Mouse (Mus musculus): ENCODE measurements around the gene Acsl1. TPM values are rescaled to one million over a fixed set of nuclear protein-coding genes. Genes with fewer than 3 reads are reported as not detected.

Acsl1 gene
- polyA plus RNA-seq, 1 experiment from 2014 or later = 10.3 TPM

- H3K27me3 ChIP-seq = no peaks in the 10 kb centered on the region
- ATAC-seq (ENCODE audit: low FRiP score, low read depth) = no peak
- no peak overlapping the region for H3K9ac ChIP-seq
- 87% methylated on average over 6 of the region's 6 CpGs for WGBS
- no peaks in the 10 kb centered on the region for H3K9me3 ChIP-seq
- H3K4me1 ChIP-seq = peaks cover 8% of the 10 kb centered on the region
- H3K27ac ChIP-seq = no peak overlapping the region
- H3K36me3 ChIP-seq = no peaks in the 10 kb centered on the region
- no peak overlapping the region for H3K4me2 ChIP-seq (replicated peaks)
- H3K4me3 ChIP-seq = no peak overlapping the region
Measured at GRCm38 (mm10) chr8:46496852-46497251, 26.0 kb downstream of the Acsl1 start.

- H3K9ac ChIP-seq = no peak overlapping the region
- no peaks in the 10 kb centered on the region for H3K27me3 ChIP-seq
- H3K9me3 ChIP-seq = no peaks in the 10 kb centered on the region
- H3K27ac ChIP-seq = no peak overlapping the region
- H3K4me2 ChIP-seq (replicated peaks) = no peak overlapping the region
- H3K36me3 ChIP-seq = no peaks in the 10 kb centered on the region
- 69% methylated on average over 15 of the region's 15 CpGs for WGBS
- H3K4me3 ChIP-seq = no peak overlapping the region
- ATAC-seq (ENCODE audit: low FRiP score, low read depth) = no peak
- peaks cover 8% of the 10 kb centered on the region for H3K4me1 ChIP-seq
Measured at GRCm38 (mm10) chr8:46497314-46498011, 26.6 kb downstream of the Acsl1 start.

GRCm38 (mm10) chr8:46499376-46500061 lies 28.7 kb downstream of the Acsl1 start:
- Histone ChIP-seq H3K4me2 (replicated peaks) (peak overlapping the region; percentile 32; the same call in 1 of the 2 replicates), H3K9me3 (no peaks in the 10 kb centered on the region), H3K27ac (no peak overlapping the region), H3K4me1 (peaks cover 8% of the 10 kb centered on the region), H3K4me3 (no peak overlapping the region), H3K27me3 (no peaks in the 10 kb centered on the region), H3K9ac (no peak overlapping the region), H3K36me3 (no peaks in the 10 kb centered on the region)
- 42% methylated on average over 19 of the region's 19 CpGs for WGBS
- ATAC-seq (ENCODE audit: low FRiP score, low read depth) = no peak

DNA sequence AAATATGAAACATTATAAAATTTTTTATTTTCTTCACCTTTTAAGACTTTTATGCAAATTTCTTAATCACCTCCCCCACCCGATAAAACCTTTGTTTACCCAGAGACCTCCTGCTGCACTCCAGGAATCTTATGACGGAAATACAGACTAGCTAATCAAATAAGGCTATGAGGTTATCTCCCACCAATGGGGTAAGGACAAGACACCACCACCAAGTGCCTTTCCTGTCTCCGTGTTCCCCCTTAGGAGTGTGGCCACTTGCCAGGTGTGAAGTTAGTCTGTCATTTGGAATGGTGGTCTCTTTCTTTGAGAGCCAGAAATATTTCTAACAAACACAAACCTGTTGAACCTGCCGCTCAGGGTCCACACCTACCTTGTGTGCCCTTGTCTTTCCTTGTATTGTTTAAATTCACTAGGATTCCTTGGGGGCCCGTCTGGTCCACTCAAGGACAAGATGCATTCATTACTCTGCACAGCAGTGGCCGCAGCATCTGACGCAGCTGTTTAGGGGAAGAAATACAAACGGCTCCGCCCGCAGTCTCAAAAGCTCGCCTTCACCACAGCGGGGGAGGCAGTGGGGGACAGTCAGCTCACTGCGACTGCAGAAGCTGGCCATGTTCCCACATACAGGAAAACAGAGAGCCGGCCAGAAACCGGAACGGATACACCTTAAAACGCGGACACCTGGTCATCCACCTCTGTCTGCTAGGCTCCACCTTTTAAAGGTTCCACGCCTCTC lies 31.7 kb downstream of the Acsl1 start:
- peak overlapping the region; percentile 43; the same call in 1 of the 2 replicates for H3K9ac ChIP-seq
- peaks cover 5% of the 10 kb centered on the region; the same call in 1 of the 2 replicates for H3K36me3 ChIP-seq
- no peaks in the 10 kb centered on the region for H3K27me3 ChIP-seq
- H3K9me3 ChIP-seq = no peaks in the 10 kb centered on the region
- peaks cover 8% of the 10 kb centered on the region for H3K4me1 ChIP-seq
- H3K4me3 ChIP-seq = peak overlapping the region; percentile 30
- 29% methylated on average over 19 of the region's 19 CpGs for WGBS
- no peak overlapping the region for H3K27ac ChIP-seq
- no peak for ATAC-seq (ENCODE audit: low FRiP score, low read depth)
- H3K4me2 ChIP-seq (replicated peaks) = peak overlapping the region; percentile 58

- H3K4me1 ChIP-seq = peaks cover 8% of the 10 kb centered on the region
- H3K27me3 ChIP-seq = no peaks in the 10 kb centered on the region
- no peaks in the 10 kb centered on the region for H3K9me3 ChIP-seq
- H3K27ac ChIP-seq = no peak overlapping the region
- peak overlapping the region; percentile 58 for H3K4me2 ChIP-seq (replicated peaks)
- 81% methylated on average over 12 of the region's 12 CpGs for WGBS
- peaks cover 5% of the 10 kb centered on the region; the same call in 1 of the 2 replicates for H3K36me3 ChIP-seq
- ATAC-seq (ENCODE audit: low FRiP score, low read depth) = no peak
- H3K9ac ChIP-seq = peak overlapping the region; percentile 43; the same call in 1 of the 2 replicates
- H3K4me3 ChIP-seq = peak overlapping the region; percentile 30
Measured at GRCm38 (mm10) chr8:46503072-46503695, 32.3 kb downstream of the Acsl1 start.

DNA sequence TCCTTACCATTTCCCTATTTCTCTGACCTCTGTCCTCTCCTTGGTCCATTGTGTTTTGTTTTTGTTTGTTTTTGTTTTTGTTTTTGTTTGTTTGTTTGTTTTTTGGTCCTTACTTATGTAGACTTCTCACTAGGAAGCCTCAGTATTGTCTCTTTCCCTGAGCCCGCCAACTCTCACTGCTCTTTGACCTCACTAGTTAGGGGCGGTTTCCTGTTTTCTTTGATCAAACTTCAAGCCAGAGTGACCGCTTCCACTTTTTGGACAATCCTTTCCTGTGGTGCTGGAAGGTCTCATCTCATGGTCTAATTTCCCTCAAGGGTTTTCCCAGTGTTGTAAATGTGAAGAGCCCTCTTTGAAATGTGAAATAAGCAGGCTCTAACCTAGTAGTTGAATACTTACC lies 33.4 kb downstream of the Acsl1 start:
- no peak for ATAC-seq (ENCODE audit: low FRiP score, low read depth)
- Histone ChIP-seq H3K4me3 (no peak overlapping the region), H3K4me2 (replicated peaks) (no peak overlapping the region), H3K4me1 (peaks cover 10% of the 10 kb centered on the region), H3K27ac (no peak overlapping the region), H3K27me3 (no peaks in the 10 kb centered on the region), H3K9me3 (no peaks in the 10 kb centered on the region), H3K36me3 (peaks cover 5% of the 10 kb centered on the region; the same call in 1 of the 2 replicates), H3K9ac (no peak overlapping the region)
- 60% methylated on average over 3 of the region's 3 CpGs for WGBS

GRCm38 (mm10) chr8:46508488-46509395 lies 37.9 kb downstream of the Acsl1 start:
- H3K4me1 ChIP-seq = 0 out of 2 replicates have a peak, but pooled peaks cover 8% of the 10 kb centered on the region
- ATAC-seq (ENCODE audit: low FRiP score, low read depth) = no peak
- no peaks in the 10 kb centered on the region for H3K9me3 ChIP-seq
- WGBS = 64% methylated on average over 14 of the region's 14 CpGs
- H3K4me3 ChIP-seq = no peak overlapping the region
- H3K27ac ChIP-seq = no peak overlapping the region
- peaks cover 8% of the 10 kb centered on the region; the same call in 1 of the 2 replicates for H3K36me3 ChIP-seq
- no peak overlapping the region for H3K4me2 ChIP-seq (replicated peaks)
- H3K27me3 ChIP-seq = no peaks in the 10 kb centered on the region
- H3K9ac ChIP-seq = no peak overlapping the region

GRCm38 (mm10) chr8:46509474-46509873 lies 38.6 kb downstream of the Acsl1 start:
- H3K9ac ChIP-seq = no peak overlapping the region
- H3K9me3 ChIP-seq = no peaks in the 10 kb centered on the region

DNA sequence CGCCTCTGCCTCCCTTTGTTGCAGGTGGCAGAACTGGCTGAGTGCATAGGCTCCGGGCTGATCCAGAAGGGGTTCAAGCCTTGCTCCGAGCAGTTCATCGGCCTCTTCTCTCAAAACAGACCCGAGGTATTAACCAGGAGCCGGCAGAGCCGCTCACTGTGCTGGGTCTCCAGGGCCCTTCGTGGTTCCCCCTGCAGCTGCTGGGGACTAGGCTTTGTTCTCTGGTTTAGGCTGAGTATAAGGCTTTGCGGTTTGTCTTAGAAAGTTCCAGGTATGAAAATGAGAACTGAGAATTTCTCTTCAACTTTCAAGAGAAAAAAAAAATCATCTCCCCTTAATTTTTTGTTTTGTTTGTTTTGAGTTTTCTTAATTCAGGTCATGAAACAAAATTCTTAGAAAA lies 40.5 kb downstream of the Acsl1 start:
- Histone ChIP-seq H3K4me3 (no peak overlapping the region), H3K4me2 (replicated peaks) (no peak overlapping the region), H3K27ac (no peak overlapping the region), H3K27me3 (no peaks in the 10 kb centered on the region), H3K9ac (no peak overlapping the region), H3K9me3 (no peaks in the 10 kb centered on the region), H3K36me3 (peaks cover 8% of the 10 kb centered on the region; the same call in 1 of the 2 replicates), H3K4me1 (0 out of 2 replicates have a peak, but pooled peaks cover 8% of the 10 kb centered on the region)
- WGBS = 72% methylated on average over 9 of the region's 9 CpGs
- no peak for ATAC-seq (ENCODE audit: low FRiP score, low read depth)

More at GRCm38 (mm10) chr8:46509474-46509873, 38.6 kb downstream of the Acsl1 start:
- no peak for ATAC-seq (ENCODE audit: low FRiP score, low read depth)
- Histone ChIP-seq H3K27ac (no peak overlapping the region), H3K27me3 (no peaks in the 10 kb centered on the region), H3K36me3 (peaks cover 8% of the 10 kb centered on the region; the same call in 1 of the 2 replicates), H3K4me3 (no peak overlapping the region), H3K4me1 (0 out of 2 replicates have a peak, but pooled peaks cover 8% of the 10 kb centered on the region), H3K4me2 (replicated peaks) (no peak overlapping the region)
- whole genome bisulfite sequencing = 69% methylated on average over 3 of the region's 3 CpGs

DNA sequence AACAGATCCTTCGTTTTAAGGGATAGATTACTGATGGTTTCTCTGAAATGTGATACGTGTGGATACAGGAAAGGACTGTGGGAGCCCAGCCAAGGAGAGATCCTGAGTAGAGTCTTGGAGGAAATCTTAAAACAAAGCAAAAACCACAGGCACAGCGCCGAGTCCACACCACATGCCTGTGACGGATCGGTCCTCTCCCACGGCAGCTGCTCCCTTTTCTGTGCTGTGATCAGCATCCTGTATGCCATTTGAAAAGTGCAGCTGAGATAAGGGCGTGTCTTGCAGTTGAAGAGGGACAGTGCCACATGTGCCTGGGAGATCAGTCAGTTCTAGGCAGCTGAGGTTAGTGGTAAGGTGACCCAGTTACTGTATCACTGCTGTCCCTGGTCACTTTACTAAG lies 41.7 kb downstream of the Acsl1 start:
- peak; percentile 57; the same call in 1 of the 2 replicates for ATAC-seq (ENCODE audit: low FRiP score, low read depth)
- Histone ChIP-seq H3K4me2 (replicated peaks) (no peak overlapping the region), H3K9me3 (no peaks in the 10 kb centered on the region), H3K27me3 (no peaks in the 10 kb centered on the region), H3K4me1 (0 out of 2 replicates have a peak, but pooled peaks cover 8% of the 10 kb centered on the region), H3K9ac (no peak overlapping the region), H3K27ac (no peak overlapping the region), H3K4me3 (no peak overlapping the region), H3K36me3 (0 out of 2 replicates have a peak, but pooled peaks cover 4% of the 10 kb centered on the region)
- 64% methylated on average over 8 of the region's 8 CpGs for WGBS

DNA sequence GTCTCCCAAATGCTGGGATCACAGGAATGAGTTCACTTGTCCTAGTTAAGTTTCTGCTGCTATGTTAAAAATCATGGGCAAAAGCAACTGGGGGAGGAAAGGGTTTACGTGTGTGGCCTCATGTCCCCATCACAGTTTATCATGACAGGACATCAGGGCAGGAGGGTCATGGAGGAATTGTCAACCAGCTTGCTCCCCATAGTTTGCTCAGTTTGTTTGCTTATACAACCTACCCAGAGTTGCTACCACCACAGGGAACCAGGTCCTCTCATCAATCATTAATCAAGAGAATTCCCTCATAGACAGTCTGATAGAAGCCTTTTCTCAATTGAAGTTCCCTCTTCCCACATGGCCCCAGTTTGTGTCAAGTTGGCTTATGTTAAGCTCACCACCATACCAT lies 43.2 kb downstream of the Acsl1 start:
- no peak for ATAC-seq (ENCODE audit: low FRiP score, low read depth)
- Histone ChIP-seq H3K36me3 (0 out of 2 replicates have a peak, but pooled peaks cover 4% of the 10 kb centered on the region), H3K4me1 (0 out of 2 replicates have a peak, but pooled peaks cover 6% of the 10 kb centered on the region), H3K4me2 (replicated peaks) (no peak overlapping the region), H3K9ac (no peak overlapping the region), H3K4me3 (no peak overlapping the region), H3K27ac (no peak overlapping the region), H3K9me3 (no peaks in the 10 kb centered on the region), H3K27me3 (no peaks in the 10 kb centered on the region)
- 97% methylated on average over 1 of the region's 1 CpGs for WGBS
